Mouse (Mus musculus) forebrain, embryonic 14.5 days (tissue): ENCODE data around the gene Uba7. TPM values are rescaled to one million over a fixed set of nuclear protein-coding genes. Genes with fewer than 3 reads are reported as not detected.

Experiments used
- ATAC-seq: fragments of 200-750 bp; cut with Nextera tagmentation; 2 replicates; pipeline ENCODE4 v1.8.0; 2017; ENCODE audit warnings: mild to moderate bottlenecking, moderate library complexity
- DNase-seq: peaks from one replicate; pipeline ENCODE4 v3.0.0-alpha.2; 2015; ENCODE audit warnings: low spot score
- H3K27ac ChIP-seq: fragments of 300-500 bp; sonication (generic); 2 replicates; pipeline ENCODE4 v1.5.1; 2014; ENCODE audit warnings: low read depth, mild to moderate bottlenecking, control low read depth, low read length, moderate library complexity
- H3K27me3 ChIP-seq: fragments of 300-500 bp; sonication (generic); replicated peaks from 2 replicates; pipeline ENCODE4 v1.6.1; 2014; ENCODE audit warnings: low read length, control low read depth, mixed read lengths; ENCODE audit not compliant: control insufficient read depth, insufficient read depth
- H3K36me3 ChIP-seq: fragments of 300-500 bp; sonication (generic); 2 replicates; pipeline ENCODE4 v1.6.1; 2014; ENCODE audit warnings: low read length, control low read depth; ENCODE audit not compliant: control insufficient read depth, insufficient read depth
- H3K4me1 ChIP-seq: fragments of 300-500 bp; sonication (generic); 2 replicates; pipeline ENCODE4 v1.6.1; 2014; ENCODE audit warnings: antibody characterized with exemption, low read length, control low read depth; ENCODE audit not compliant: control insufficient read depth, insufficient read depth
- H3K4me2 ChIP-seq: fragments of 300-500 bp; sonication (generic); 2 replicates; pipeline ENCODE4 v1.6.1; 2014; ENCODE audit warnings: mild to moderate bottlenecking, control low read depth, low read length
- H3K4me3 ChIP-seq: fragments of 300-500 bp; sonication (generic); 2 replicates; pipeline ENCODE4 v1.5.1; 2014; ENCODE audit warnings: low read depth, low read length, control low read depth
- H3K9ac ChIP-seq: fragments of 300-500 bp; sonication (generic); 2 replicates; pipeline ENCODE4 v1.6.1; 2014; ENCODE audit warnings: mild to moderate bottlenecking, low read length, control low read depth, moderate library complexity
- H3K9me3 ChIP-seq: fragments of 300-500 bp; sonication (generic); replicated peaks from 2 replicates; pipeline ENCODE4 v1.6.1; 2016; ENCODE audit warnings: low read length, control low read depth, mixed read lengths; ENCODE audit not compliant: control insufficient read depth
- WGBS: fragments of 180-500 bp; shearing (Covaris S2); extraction: QIAGEN DNeasy Blood & Tissue Kit; methylation state at CpG from one replicate; pipeline ENCODE4 v1.1.7; 2014; 5-methylcytosine and 5-hydroxymethylcytosine counted together
- polyA plus RNA-seq: library from polyadenylated mRNA; unstranded; fragments of >200 nt; fragmentation: Nextera tagmentation; extraction: Ambion mirVana; gene quantifications from 2 replicates; pipeline ENCODE4 v1.2.1, GENCODE M21; 2014

The Uba7 gene
- polyA plus RNA-seq, 1 experiment from 2014 or later: 4.7 TPM

DNA sequence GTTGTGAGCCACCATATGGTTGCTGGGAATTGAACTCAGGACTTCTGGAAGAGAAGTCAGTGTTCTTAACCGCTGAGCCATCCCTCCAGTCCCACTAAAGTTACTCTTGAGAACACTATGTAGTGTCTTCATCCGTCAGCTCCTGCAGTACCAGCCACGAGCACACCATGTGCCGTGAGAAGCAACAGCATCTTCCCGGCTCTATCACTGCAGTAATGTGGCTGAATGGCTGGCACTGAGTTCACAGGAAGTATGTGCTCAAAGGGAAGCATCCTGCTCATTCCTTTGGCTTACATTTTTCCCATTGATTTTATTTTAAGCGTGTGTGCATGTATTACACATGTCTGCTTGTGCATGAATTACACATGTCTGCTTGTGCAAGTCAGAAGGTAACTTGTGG is 7.9 kb upstream of the Uba7 start:
- ATAC-seq (no peak), DNase-seq (no peak)
- no peak overlapping the region for H3K9ac ChIP-seq
- H3K4me3 ChIP-seq: no peak overlapping the region
- H3K4me1 ChIP-seq: no peaks in the 10 kb centered on the region
- H3K4me2 ChIP-seq: no peak overlapping the region
- H3K9me3 ChIP-seq: no peaks in the 10 kb centered on the region
- peaks cover 41% of the 10 kb centered on the region for H3K36me3 ChIP-seq
- 90% methylated on average over 6 of the region's 6 CpGs for WGBS
- no peak overlapping the region for H3K27ac ChIP-seq
- no peaks in the 10 kb centered on the region for H3K27me3 ChIP-seq

DNA sequence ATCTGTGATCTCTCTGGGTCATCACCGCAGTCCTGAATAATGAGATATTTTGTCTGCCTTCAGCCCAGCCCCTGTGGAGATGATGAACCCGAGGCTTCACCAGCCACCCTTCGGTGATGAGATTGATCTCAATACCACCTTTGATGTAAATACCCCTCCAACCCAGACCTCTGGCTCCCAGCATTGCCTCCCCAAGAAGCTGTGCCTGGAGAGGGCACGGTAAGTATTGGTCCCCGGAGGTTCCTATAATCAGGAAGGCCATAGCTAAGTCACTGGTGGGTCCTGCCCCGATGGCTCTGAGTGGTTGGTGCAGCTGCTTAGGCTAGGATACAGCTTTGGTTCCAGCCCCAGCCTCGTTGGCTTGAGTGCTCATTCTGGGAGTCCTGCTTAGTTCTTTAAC is 6.8 kb upstream of the Uba7 start:
- ATAC-seq (no peak), DNase-seq (no peak)
- no peaks in the 10 kb centered on the region for H3K27me3 ChIP-seq
- no peak overlapping the region for H3K27ac ChIP-seq
- no peak overlapping the region for H3K4me2 ChIP-seq
- H3K4me3 ChIP-seq: no peak overlapping the region
- no peak overlapping the region for H3K9ac ChIP-seq
- H3K36me3 ChIP-seq: peaks cover 30% of the 10 kb centered on the region
- H3K9me3 ChIP-seq: no peaks in the 10 kb centered on the region
- no peaks in the 10 kb centered on the region for H3K4me1 ChIP-seq
- WGBS: 92% methylated on average over 7 of the region's 7 CpGs

DNA sequence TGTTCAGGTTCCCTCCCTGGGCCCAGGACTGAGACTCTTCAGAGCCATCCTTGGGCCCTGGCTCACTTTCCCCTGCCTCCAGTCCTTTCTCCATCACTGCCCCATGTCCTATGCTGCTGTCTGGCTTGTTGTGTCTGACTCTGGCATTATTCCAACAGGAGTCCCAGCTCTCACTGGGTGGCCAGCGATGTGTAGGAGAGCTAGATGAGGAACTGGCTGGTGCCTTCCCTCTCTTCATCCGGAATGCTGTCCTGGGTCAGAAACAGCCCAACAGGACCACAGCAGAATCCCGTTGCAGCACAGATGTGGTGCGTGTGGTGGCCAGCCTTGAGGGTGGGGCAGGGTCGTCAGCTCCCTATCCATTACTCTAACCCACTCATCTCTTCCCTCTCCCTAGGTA is 5.0 kb upstream of the Uba7 start:
- H3K36me3 ChIP-seq: peaks cover 25% of the 10 kb centered on the region
- no peaks in the 10 kb centered on the region for H3K9me3 ChIP-seq
- WGBS: 94% methylated on average over 5 of the region's 5 CpGs
- H3K4me2 ChIP-seq: no peak overlapping the region
- no peaks in the 10 kb centered on the region for H3K4me1 ChIP-seq
- no peaks in the 10 kb centered on the region for H3K27me3 ChIP-seq
- no peak overlapping the region for H3K27ac ChIP-seq
- no peak overlapping the region for H3K4me3 ChIP-seq
- DNase-seq (no peak), ATAC-seq (no peak)
- no peak overlapping the region for H3K9ac ChIP-seq

DNA sequence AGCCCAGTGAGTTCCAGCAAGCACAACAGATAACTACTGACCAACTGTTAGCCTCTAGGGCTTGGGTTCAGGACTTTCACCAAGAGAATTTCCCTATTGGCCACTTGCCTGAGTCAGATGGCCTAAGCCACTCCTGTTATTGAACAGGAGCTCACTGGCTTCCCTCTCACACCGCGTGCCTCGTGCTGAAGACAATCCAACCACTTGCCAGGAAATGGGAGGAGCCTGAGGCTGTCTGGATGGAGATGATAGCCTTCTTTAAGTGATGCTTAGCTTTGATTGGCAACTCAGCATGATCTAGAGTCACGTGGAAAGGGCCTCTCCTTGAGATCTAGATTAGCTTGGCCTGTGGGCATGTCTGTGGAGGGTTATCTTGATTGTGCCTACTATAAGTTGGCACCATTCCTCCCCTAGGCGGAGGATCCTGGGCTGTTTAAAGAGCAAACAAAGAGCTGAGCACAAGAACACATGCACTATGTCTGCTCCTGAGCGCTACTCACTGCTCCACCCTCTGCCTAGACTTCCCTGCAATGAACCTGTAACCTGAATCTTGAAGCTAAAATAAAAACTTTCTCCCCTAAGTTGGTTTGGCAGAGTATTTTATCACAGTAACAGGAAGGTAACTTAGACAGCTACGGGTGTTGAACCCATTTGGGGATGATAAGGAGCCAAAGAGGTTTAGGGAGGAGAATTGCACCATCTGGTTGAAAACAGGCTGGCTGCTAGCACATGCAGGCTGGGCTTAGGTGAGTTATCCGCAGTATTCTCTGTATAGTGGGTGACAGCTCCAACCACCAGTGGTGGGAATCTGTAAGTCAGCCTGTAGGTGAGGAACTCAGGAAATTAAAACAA is 3.4 kb upstream of the Uba7 start:
- ATAC-seq (no peak), DNase-seq (no peak)
- no peak overlapping the region for H3K27ac ChIP-seq
- H3K9me3 ChIP-seq: no peaks in the 10 kb centered on the region
- WGBS: 85% methylated on average over 8 of the region's 8 CpGs
- no peaks in the 10 kb centered on the region for H3K4me1 ChIP-seq
- H3K36me3 ChIP-seq: peaks cover 23% of the 10 kb centered on the region
- no peak overlapping the region for H3K9ac ChIP-seq
- no peaks in the 10 kb centered on the region for H3K27me3 ChIP-seq
- no peak overlapping the region for H3K4me3 ChIP-seq
- no peak overlapping the region for H3K4me2 ChIP-seq

DNA sequence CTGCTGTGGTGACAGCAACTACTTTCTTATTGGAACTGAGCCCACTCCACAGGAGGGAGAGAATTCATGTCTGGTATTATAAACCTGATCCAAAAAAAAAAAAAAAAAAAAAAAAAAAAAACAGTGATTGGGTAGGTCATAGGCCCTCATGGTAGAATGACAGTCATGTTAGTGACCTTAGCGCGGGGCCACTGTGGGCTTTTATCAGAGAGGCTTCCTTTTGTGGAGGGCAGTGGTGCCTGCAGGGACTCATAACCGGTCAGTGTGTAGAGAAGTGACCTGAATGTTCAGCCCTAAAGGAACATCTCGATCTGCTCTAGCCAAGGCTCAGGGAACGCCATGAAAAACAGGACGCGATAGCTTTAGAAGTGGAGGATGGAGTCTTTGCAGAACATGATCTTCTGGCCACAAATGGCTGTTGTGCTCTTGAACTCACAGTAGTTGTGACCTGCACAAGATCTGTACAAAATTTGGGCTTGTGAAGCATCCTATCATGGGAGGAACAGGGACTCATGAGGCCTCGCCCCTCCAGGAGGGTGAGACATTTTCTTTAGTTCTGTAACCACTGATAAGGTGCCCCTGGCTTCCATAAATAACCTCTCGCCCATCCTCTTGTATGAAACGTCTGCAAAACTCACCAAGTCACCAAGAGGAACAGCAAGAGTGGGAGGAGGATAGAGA is 674 bp upstream of the Uba7 start:
- H3K4me2 ChIP-seq: no peak overlapping the region
- H3K4me1 ChIP-seq: no peaks in the 10 kb centered on the region
- H3K27me3 ChIP-seq: no peaks in the 10 kb centered on the region
- H3K9ac ChIP-seq: no peak overlapping the region
- H3K36me3 ChIP-seq: peaks cover 19% of the 10 kb centered on the region
- no peaks in the 10 kb centered on the region for H3K9me3 ChIP-seq
- 90% methylated on average over 10 of the region's 10 CpGs for WGBS
- no peak overlapping the region for H3K4me3 ChIP-seq
- DNase-seq (no peak), ATAC-seq (no peak)
- no peak overlapping the region for H3K27ac ChIP-seq

DNA sequence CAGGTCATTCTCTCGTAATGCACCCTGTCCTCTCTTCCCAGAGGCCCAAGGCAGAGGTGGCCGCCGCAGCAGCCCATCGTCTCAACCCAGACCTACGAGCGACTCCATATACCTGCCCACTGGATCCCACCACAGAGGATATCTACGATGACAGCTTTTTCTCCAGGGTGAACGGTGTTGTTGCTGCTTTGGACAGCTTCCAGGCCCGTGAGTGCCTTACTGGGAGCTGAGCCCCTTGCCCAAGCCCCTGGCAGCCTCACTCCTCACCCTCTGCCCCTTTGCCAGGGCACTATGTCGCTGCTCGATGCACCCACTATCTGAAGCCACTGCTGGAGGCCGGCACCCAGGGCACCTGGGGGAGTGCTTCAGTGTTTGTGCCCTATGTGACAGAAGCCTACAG is 3.5 kb downstream of the Uba7 start:
- Histone ChIP-seq H3K27me3 (no peaks in the 10 kb centered on the region), H3K27ac (no peak overlapping the region), H3K36me3 (no peaks in the 10 kb centered on the region), H3K4me2 (no peak overlapping the region), H3K9me3 (no peaks in the 10 kb centered on the region), H3K4me3 (no peak overlapping the region), H3K9ac (no peak overlapping the region), H3K4me1 (peaks cover 2% of the 10 kb centered on the region; the same call in 1 of the 2 replicates)
- WGBS: 93% methylated on average over 12 of the region's 12 CpGs
- DNase-seq: no peak
- ATAC-seq: no peak

DNA sequence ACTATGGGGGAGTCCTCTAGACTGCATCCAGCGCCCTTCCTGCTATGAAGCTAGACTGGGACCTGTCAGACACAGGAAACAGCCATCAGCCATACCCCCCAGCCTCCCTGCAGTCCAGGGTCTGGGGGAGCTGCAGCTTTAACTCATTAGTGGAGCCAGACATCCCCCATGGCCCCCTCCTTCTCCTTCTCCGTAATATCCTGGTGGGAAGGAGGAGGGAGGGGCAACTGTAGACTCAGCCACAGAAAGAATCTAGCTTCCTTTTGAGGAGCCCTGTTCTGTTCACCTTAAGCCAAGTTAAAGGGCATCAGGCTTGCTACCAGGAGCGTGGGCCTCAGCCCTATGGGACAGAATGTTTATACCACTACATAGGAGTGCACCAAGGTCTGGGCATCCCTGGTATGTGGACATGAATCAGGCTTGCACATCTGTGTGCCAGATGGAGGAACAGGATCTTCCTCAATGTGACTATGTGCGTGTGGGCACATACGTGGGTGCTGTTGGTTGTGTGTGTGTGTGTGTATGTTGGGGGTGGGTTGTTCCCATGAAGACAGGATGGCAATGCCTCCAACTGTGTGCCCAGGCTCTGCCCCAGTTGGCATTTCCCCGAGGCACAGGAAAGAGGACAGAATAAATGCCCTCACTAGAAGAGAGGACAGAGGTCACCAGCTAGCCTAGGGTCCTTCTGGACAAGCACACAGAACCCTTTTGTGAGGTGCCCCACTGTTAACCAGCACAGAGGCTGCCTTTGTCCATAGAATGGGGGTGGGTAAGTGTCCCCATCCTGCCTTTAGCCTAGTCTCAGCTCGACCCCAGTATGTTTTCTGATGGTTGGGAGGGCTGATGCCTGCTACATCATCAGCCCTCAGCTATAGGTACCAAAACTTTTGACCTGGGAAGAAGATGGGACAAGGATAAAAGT is 6.6 kb downstream of the Uba7 start:
- Histone ChIP-seq H3K4me3 (no peak overlapping the region), H3K9ac (0 out of 2 replicates have a peak overlapping the region, but pooled peaks have one; percentile 5), H3K27ac (peak overlapping the region; percentile 46), H3K4me2 (peak overlapping the region; percentile 1; the same call in 1 of the 2 replicates), H3K9me3 (no peaks in the 10 kb centered on the region), H3K4me1 (peaks cover 6% of the 10 kb centered on the region), H3K36me3 (no peaks in the 10 kb centered on the region), H3K27me3 (no peaks in the 10 kb centered on the region)
- 55% methylated on average over 7 of the region's 7 CpGs for WGBS
- no peak for DNase-seq
- ATAC-seq: no peak

DNA sequence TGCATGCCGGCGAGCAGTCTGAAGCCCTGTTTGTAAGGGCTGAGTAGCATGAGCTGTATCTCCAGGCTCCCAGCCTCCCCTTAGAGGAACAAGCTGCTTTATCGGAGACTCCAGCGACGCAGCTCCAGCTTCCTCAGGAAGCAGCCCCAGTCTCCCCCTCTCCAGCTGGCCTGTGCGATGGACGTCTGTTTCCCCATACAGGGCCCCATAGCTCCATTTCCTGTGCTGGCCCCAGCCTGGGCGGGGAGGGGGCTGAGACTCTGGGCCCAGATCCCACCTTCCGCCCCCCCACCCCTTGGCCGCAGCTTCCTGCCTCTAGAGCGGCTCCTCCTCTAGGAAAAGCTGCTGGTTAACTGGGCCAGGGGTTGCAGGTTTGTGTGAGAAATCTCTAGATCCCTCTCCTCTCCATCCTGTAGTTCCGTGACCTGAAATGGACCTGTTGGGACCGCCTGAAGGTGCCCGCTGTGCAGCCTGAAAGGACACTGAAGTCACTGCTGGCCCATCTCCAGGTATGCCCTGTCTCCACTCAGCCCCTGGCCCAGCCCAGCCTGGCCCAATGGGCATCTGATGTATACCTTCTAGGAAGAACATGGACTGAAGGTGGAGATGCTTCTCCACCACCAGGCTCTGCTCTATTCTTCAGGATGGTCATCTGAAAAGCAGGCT is 7.5 kb downstream of the Uba7 start, which contains the start of gene Gm20661:
Gm20661 (plus strand) TSS at position 378 of the 666 bp plus-strand sequence.
- DNase-seq: peak; percentile 45

More for the DNA sequence above, 7.5 kb downstream of the Uba7 start, which contains the start of gene Gm20661:
- Histone ChIP-seq H3K36me3 (no peaks in the 10 kb centered on the region), H3K27ac (peak within 1 kb of the TSS; percentile 55), H3K4me3 (no peak within 1 kb of the TSS), H3K27me3 (no peaks in the 10 kb centered on the region), H3K9ac (peak within 1 kb of the TSS; percentile 33; the same call in 1 of the 2 replicates), H3K9me3 (no peaks in the 10 kb centered on the region), H3K4me1 (peaks cover 6% of the 10 kb centered on the region), H3K4me2 (peak within 1 kb of the TSS; percentile 1; the same call in 1 of the 2 replicates)
- WGBS: 60% methylated on average over 14 of the region's 14 CpGs
- ATAC-seq: no peak
